Mouse (Mus musculus) kidney, embryonic 15.5 days (tissue): ENCODE results near the gene Tmem117. TPM values are rescaled to one million over a fixed set of nuclear protein-coding genes. Genes with fewer than 3 reads are reported as not detected.
A peak's percentile ranks its signal among the peaks of the same experiment; 100 is the strongest.

ENCODE experiments used
- ATAC-seq: fragments of 200-750 bp; cut with Nextera tagmentation; replicated peaks from 2 replicates; pipeline ENCODE4 v1.8.0; 2017; ENCODE audit warnings: moderate TSS enrichment; ENCODE audit not compliant: low FRiP score
- H3K27ac ChIP-seq: fragments of 300-500 bp; sonication (generic); 2 replicates; pipeline ENCODE4 v1.5.1; 2015; ENCODE audit warnings: mild to moderate bottlenecking, inconsistent platforms
- H3K27me3 ChIP-seq: fragments of 300-500 bp; sonication (generic); 2 replicates; pipeline ENCODE4 v1.6.1; 2015; ENCODE audit warnings: inconsistent platforms
- H3K36me3 ChIP-seq: fragments of 300-500 bp; sonication (generic); 2 replicates; pipeline ENCODE4 v1.6.1; 2015; ENCODE audit warnings: inconsistent platforms
- H3K4me1 ChIP-seq: fragments of 300-500 bp; sonication (generic); 2 replicates; pipeline ENCODE4 v1.6.1; 2015; ENCODE audit warnings: inconsistent platforms
- H3K4me2 ChIP-seq: fragments of 300-500 bp; sonication (generic); 2 replicates; pipeline ENCODE4 v1.6.1; 2015; ENCODE audit warnings: moderate library complexity, mild to moderate bottlenecking, inconsistent platforms
- H3K4me3 ChIP-seq: fragments of 300-500 bp; sonication (generic); replicated peaks from 2 replicates; pipeline ENCODE4 v1.5.1; 2015; ENCODE audit warnings: mild to moderate bottlenecking, inconsistent platforms
- H3K9ac ChIP-seq: fragments of 300-500 bp; sonication (generic); 2 replicates; pipeline ENCODE4 v1.6.1; 2015; ENCODE audit warnings: mild to moderate bottlenecking, inconsistent platforms
- H3K9me3 ChIP-seq: fragments of 300-500 bp; sonication (generic); replicated peaks from 2 replicates; pipeline ENCODE4 v1.6.1; 2016; ENCODE audit warnings: inconsistent platforms
- WGBS: fragments of 180-500 bp; shearing (Covaris S2); methylation state at CpG from one replicate; pipeline ENCODE4 v1.1.7; 2015; ENCODE audit warnings: mixed read lengths; 5-methylcytosine and 5-hydroxymethylcytosine counted together
- polyA plus RNA-seq: library from polyadenylated mRNA; unstranded; fragments of >200 nt; fragmentation: Nextera tagmentation; extraction: Ambion mirVana; gene quantifications from 2 replicates; pipeline ENCODE4 v1.2.1, GENCODE M21; 2015

Gene Tmem117
- polyA plus RNA-seq, 1 experiment from 2014 or later: 8.8 TPM

- 83% methylated on average over 7 of the region's 7 CpGs for WGBS
- no peaks in the 10 kb centered on the region for H3K36me3 ChIP-seq
- no peaks in the 10 kb centered on the region for H3K9me3 ChIP-seq
- no peak overlapping the region for H3K9ac ChIP-seq
- ATAC-seq: no peak
- no peak overlapping the region for H3K4me3 ChIP-seq
- H3K4me2 ChIP-seq: no peak overlapping the region
- H3K27me3 ChIP-seq: no peaks in the 10 kb centered on the region
- no peak overlapping the region for H3K27ac ChIP-seq
- no peaks in the 10 kb centered on the region; the same call in 1 of the 2 replicates for H3K4me1 ChIP-seq
These were observed 58.1 kb downstream of the Tmem117 start for GRCm38 (mm10) chr15:94687176-94687575.

GRCm38 (mm10) chr15:94687629-94688028 lies 58.6 kb downstream of the Tmem117 start:
- H3K9me3 ChIP-seq: no peaks in the 10 kb centered on the region

GRCm38 (mm10) chr15:94689195-94689883 lies 60.3 kb downstream of the Tmem117 start:
- Histone ChIP-seq H3K9me3 (no peaks in the 10 kb centered on the region), H3K27ac (no peak overlapping the region), H3K27me3 (no peaks in the 10 kb centered on the region), H3K4me3 (no peak overlapping the region), H3K4me2 (no peak overlapping the region), H3K9ac (no peak overlapping the region), H3K36me3 (no peaks in the 10 kb centered on the region), H3K4me1 (no peaks in the 10 kb centered on the region; the same call in 1 of the 2 replicates)
- WGBS: 83% methylated on average over 5 of the region's 5 CpGs
- no peak for ATAC-seq

More at GRCm38 (mm10) chr15:94687629-94688028, 58.6 kb downstream of the Tmem117 start:
- no peak for ATAC-seq
- H3K27me3 ChIP-seq: no peaks in the 10 kb centered on the region
- H3K27ac ChIP-seq: no peak overlapping the region
- H3K4me3 ChIP-seq: no peak overlapping the region
- 71% methylated on average over 3 of the region's 3 CpGs for WGBS
- H3K4me2 ChIP-seq: no peak overlapping the region
- H3K9ac ChIP-seq: no peak overlapping the region
- no peaks in the 10 kb centered on the region for H3K36me3 ChIP-seq
- no peaks in the 10 kb centered on the region; the same call in 1 of the 2 replicates for H3K4me1 ChIP-seq

GRCm38 (mm10) chr15:94689884-94690231 lies 60.8 kb downstream of the Tmem117 start:
- no peak for ATAC-seq
- H3K4me3 ChIP-seq: no peak overlapping the region
- no peaks in the 10 kb centered on the region for H3K27me3 ChIP-seq
- H3K36me3 ChIP-seq: no peaks in the 10 kb centered on the region
- no peaks in the 10 kb centered on the region; the same call in 1 of the 2 replicates for H3K4me1 ChIP-seq
- no peaks in the 10 kb centered on the region for H3K9me3 ChIP-seq
- no peak overlapping the region for H3K9ac ChIP-seq
- H3K4me2 ChIP-seq: no peak overlapping the region
- 64% methylated on average over 6 of the region's 6 CpGs for WGBS
- H3K27ac ChIP-seq: no peak overlapping the region

- no peak overlapping the region for H3K4me3 ChIP-seq
- H3K27me3 ChIP-seq: no peaks in the 10 kb centered on the region
- no peaks in the 10 kb centered on the region for H3K9me3 ChIP-seq
- no peak for ATAC-seq
- H3K4me1 ChIP-seq: no peaks in the 10 kb centered on the region
- no peak overlapping the region for H3K27ac ChIP-seq
- no peak overlapping the region for H3K9ac ChIP-seq
- 23% methylated on average over 5 of the region's 5 CpGs for WGBS
- H3K4me2 ChIP-seq: no peak overlapping the region
- no peaks in the 10 kb centered on the region for H3K36me3 ChIP-seq
These were observed 93.7 kb downstream of the Tmem117 start for GRCm38 (mm10) chr15:94722759-94723158.

- WGBS: 55% methylated on average over 4 of the region's 4 CpGs
- no peak overlapping the region for H3K27ac ChIP-seq
- H3K4me1 ChIP-seq: no peaks in the 10 kb centered on the region
- no peaks in the 10 kb centered on the region for H3K36me3 ChIP-seq
- H3K4me3 ChIP-seq: no peak overlapping the region
- H3K9ac ChIP-seq: no peak overlapping the region
- H3K27me3 ChIP-seq: no peaks in the 10 kb centered on the region
- no peak overlapping the region for H3K4me2 ChIP-seq
- H3K9me3 ChIP-seq: no peaks in the 10 kb centered on the region
- no peak for ATAC-seq
These were observed 103.1 kb downstream of the Tmem117 start for GRCm38 (mm10) chr15:94732104-94732503.

- H3K36me3 ChIP-seq: no peaks in the 10 kb centered on the region
- ATAC-seq: no peak; the same call in 1 of the 2 replicates
- H3K4me2 ChIP-seq: no peak overlapping the region
- H3K4me3 ChIP-seq: no peak overlapping the region
- no peak overlapping the region for H3K9ac ChIP-seq
- no peaks in the 10 kb centered on the region for H3K4me1 ChIP-seq
- no peak overlapping the region for H3K27ac ChIP-seq
- 0 out of 2 replicates have a peak, but pooled peaks cover 5% of the 10 kb centered on the region for H3K27me3 ChIP-seq
- 21% methylated on average over 4 of the region's 4 CpGs for WGBS
- H3K9me3 ChIP-seq: no peaks in the 10 kb centered on the region
These were observed 140.2 kb downstream of the Tmem117 start for GRCm38 (mm10) chr15:94769227-94769626.

GRCm38 (mm10) chr15:94770832-94771578 lies 142.0 kb downstream of the Tmem117 start:
- H3K4me3 ChIP-seq: no peak overlapping the region
- no peak for ATAC-seq
- no peak overlapping the region for H3K4me2 ChIP-seq
- no peak overlapping the region for H3K9ac ChIP-seq
- 70% methylated on average over 7 of the region's 7 CpGs for WGBS
- no peaks in the 10 kb centered on the region for H3K36me3 ChIP-seq
- H3K27me3 ChIP-seq: 0 out of 2 replicates have a peak, but pooled peaks cover 5% of the 10 kb centered on the region
- peaks cover 3% of the 10 kb centered on the region; the same call in 1 of the 2 replicates for H3K4me1 ChIP-seq
- H3K9me3 ChIP-seq: no peaks in the 10 kb centered on the region
- no peak overlapping the region for H3K27ac ChIP-seq

GRCm38 (mm10) chr15:94771691-94772090 lies 142.7 kb downstream of the Tmem117 start:
- ATAC-seq: no peak
- 94% methylated on average over 19 of the region's 19 CpGs for WGBS
- Histone ChIP-seq H3K4me1 (peaks cover 10% of the 10 kb centered on the region), H3K4me2 (no peak overlapping the region), H3K27me3 (0 out of 2 replicates have a peak, but pooled peaks cover 5% of the 10 kb centered on the region), H3K9me3 (no peaks in the 10 kb centered on the region), H3K27ac (no peak overlapping the region), H3K36me3 (no peaks in the 10 kb centered on the region), H3K4me3 (no peak overlapping the region), H3K9ac (no peak overlapping the region)

- no peak overlapping the region for H3K4me3 ChIP-seq
- no peaks in the 10 kb centered on the region for H3K27me3 ChIP-seq
- 30% methylated on average over 17 of the region's 17 CpGs for WGBS
- peak overlapping the region; percentile 32 for H3K4me2 ChIP-seq
- ATAC-seq: no peak; the same call in 1 of the 2 replicates
- H3K27ac ChIP-seq: no peak overlapping the region
- H3K9ac ChIP-seq: no peak overlapping the region
- H3K9me3 ChIP-seq: no peaks in the 10 kb centered on the region
- no peaks in the 10 kb centered on the region for H3K36me3 ChIP-seq
- H3K4me1 ChIP-seq: peaks cover 10% of the 10 kb centered on the region
These were observed 147.4 kb downstream of the Tmem117 start for GRCm38 (mm10) chr15:94776119-94777069.

- no peaks in the 10 kb centered on the region for H3K27me3 ChIP-seq
These were observed 152.5 kb downstream of the Tmem117 start for GRCm38 (mm10) chr15:94781556-94781955.

More at GRCm38 (mm10) chr15:94781556-94781955, 152.5 kb downstream of the Tmem117 start:
- Histone ChIP-seq H3K9ac (no peak overlapping the region), H3K4me3 (no peak overlapping the region), H3K9me3 (no peaks in the 10 kb centered on the region), H3K4me2 (no peak overlapping the region), H3K36me3 (no peaks in the 10 kb centered on the region), H3K27ac (no peak overlapping the region), H3K4me1 (peaks cover 2% of the 10 kb centered on the region)
- no peak for ATAC-seq
- 20% methylated on average over 1 of the region's 1 CpGs for WGBS
